Mouse (Mus musculus) liver, embryonic 14.5 days (tissue): ENCODE data around the gene Usp2. TPM values are rescaled to one million over a fixed set of nuclear protein-coding genes. Genes with fewer than 3 reads are reported as not detected.

Experiments used
- ATAC-seq: fragments of 200-750 bp; cut with Nextera tagmentation; 2 replicates; pipeline ENCODE4 v1.8.0; 2017; ENCODE audit warnings: moderate number of reproducible peaks, mild to moderate bottlenecking, moderate library complexity; ENCODE audit not compliant: insufficient read depth
- DNase-seq, 3 experiments: peaks; one replicate each; pipeline ENCODE4 v3.0.0-alpha.2; 2012 to 2013; ENCODE audit warnings: low read depth in 3 of 3, low spot score in 3 of 3
- H3K27ac ChIP-seq: fragments of 300-500 bp; sonication (generic); 2 replicates; pipeline ENCODE4 v1.5.1; 2014; ENCODE audit warnings: moderate library complexity, mild to moderate bottlenecking, control low read depth, inconsistent platforms
- H3K27me3 ChIP-seq: fragments of 300-500 bp; sonication (generic); 2 replicates; pipeline ENCODE4 v1.6.1; 2014; ENCODE audit warnings: mild to moderate bottlenecking, low read length, moderate library complexity; ENCODE audit not compliant: control insufficient read depth, insufficient read depth
- H3K36me3 ChIP-seq: fragments of 300-500 bp; sonication (generic); replicated peaks from 2 replicates; pipeline ENCODE4 v1.6.1; 2014; ENCODE audit warnings: low read depth; ENCODE audit not compliant: control insufficient read depth, insufficient read depth
- H3K4me1 ChIP-seq, 2 experiments: fragments of 200-500 bp in 1 of 2; fragments of 300-500 bp in 1 of 2; sonication (generic) in 1 of 2; replicated peaks; 2 replicates each; pipeline ENCODE4 v1.6.1; 2012 to 2014; ENCODE audit warnings: antibody characterized with exemption in 1 of 2, inconsistent platforms in 1 of 2, low read length in 1 of 2; ENCODE audit not compliant: control insufficient read depth in 2 of 2, insufficient read depth in 2 of 2
- H3K4me2 ChIP-seq: fragments of 300-500 bp; sonication (generic); 2 replicates; pipeline ENCODE4 v1.6.1; 2014; ENCODE audit warnings: low read depth, mild to moderate bottlenecking, control low read depth, moderate library complexity
- H3K4me3 ChIP-seq, 2 experiments: fragments of 200-500 bp in 1 of 2; fragments of 300-500 bp in 1 of 2; sonication (generic) in 1 of 2; 2 replicates each; pipeline ENCODE4 v1.5.1; 2012 to 2014; ENCODE audit warnings: low read depth in 2 of 2, low read length in 2 of 2, mild to moderate bottlenecking in 2 of 2, control low read depth in 1 of 2, inconsistent platforms in 1 of 2, moderate library complexity in 1 of 2; ENCODE audit not compliant: insufficient read depth in 1 of 2
- H3K9ac ChIP-seq: fragments of 300-500 bp; sonication (generic); replicated peaks from 2 replicates; pipeline ENCODE4 v1.6.1; 2014; ENCODE audit warnings: mild to moderate bottlenecking, control low read depth, moderate library complexity
- H3K9me3 ChIP-seq: fragments of 300-500 bp; sonication (generic); 2 replicates; pipeline ENCODE4 v1.6.1; 2016; ENCODE audit warnings: low read length, mixed read lengths; ENCODE audit not compliant: control insufficient read depth
- CTCF ChIP-seq: IDR thresholded peaks from 2 replicates; pipeline ENCODE4 v1.5.1; 2016; ENCODE audit warnings: antibody characterized with exemption, low read depth, control low read depth
- EP300 ChIP-seq: IDR thresholded peaks from 2 replicates; pipeline ENCODE4 v1.6.1; 2016; ENCODE audit warnings: antibody characterized with exemption, low read depth
- WGBS: fragments of 180-500 bp; shearing (Covaris S2); extraction: QIAGEN DNeasy Blood & Tissue Kit; methylation state at CpG from one replicate; pipeline ENCODE4 v1.1.7; 2014; ENCODE audit not compliant: insufficient replicate concordance; 5-methylcytosine and 5-hydroxymethylcytosine counted together
- polyA plus RNA-seq, 2 experiments: library from polyadenylated mRNA; depleted of rRNA in 1 of 2; stranded (reverse) in 1 of 2; unstranded in 1 of 2; fragments of >200 nt; fragmentation: Nextera tagmentation in 1 of 2; extraction: Ambion mirVana in 1 of 2; gene quantifications; 2 replicates each; pipeline versions ENCODE4 v1.2.1 to v1.2.3; 2012 to 2014

The Usp2 gene
- polyA plus RNA-seq, 2 experiments = 0.27 to 1.6 TPM

DNA sequence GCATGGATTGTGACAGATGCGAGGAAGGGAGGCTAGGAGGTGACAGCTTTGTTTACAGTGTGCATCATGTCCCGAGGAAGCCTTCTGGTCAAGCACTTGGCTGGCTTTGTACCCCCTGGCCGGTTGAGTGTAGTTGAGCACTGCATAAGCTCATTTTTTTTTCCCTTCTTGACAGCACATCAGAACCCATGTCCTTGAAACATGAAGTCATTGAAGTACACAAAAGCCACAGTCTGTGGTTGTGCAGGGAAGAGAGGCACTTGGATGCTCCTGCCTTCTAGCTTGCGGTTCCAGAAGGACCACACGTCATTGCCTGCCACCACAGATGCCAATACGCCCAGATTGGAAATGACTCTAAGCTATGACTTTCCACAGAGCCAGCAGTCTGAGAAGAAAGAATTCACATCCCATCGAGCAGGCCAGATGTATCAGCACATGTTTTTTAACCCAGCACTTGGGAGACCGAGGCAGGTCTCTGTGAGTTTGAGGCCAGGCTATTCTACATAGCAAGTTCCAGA is 53.2 kb downstream of the Usp2 start:
- Histone ChIP-seq H3K9ac (no peak overlapping the region), H3K36me3 (no peaks in the 10 kb centered on the region), H3K4me2 (no peak overlapping the region), H3K9me3 (no peaks in the 10 kb centered on the region), H3K27me3 (no peaks in the 10 kb centered on the region), H3K4me1 (no peaks in the 10 kb centered on the region; a peak in 1 of 4 replicates), H3K4me3 (no peak overlapping the region), H3K27ac (no peak overlapping the region)
- 60% methylated on average over 8 of the region's 8 CpGs for WGBS
- TF ChIP-seq EP300 = no peak
- no peak for TF ChIP-seq CTCF
- DNase-seq = no peak
- no peak for ATAC-seq

DNA sequence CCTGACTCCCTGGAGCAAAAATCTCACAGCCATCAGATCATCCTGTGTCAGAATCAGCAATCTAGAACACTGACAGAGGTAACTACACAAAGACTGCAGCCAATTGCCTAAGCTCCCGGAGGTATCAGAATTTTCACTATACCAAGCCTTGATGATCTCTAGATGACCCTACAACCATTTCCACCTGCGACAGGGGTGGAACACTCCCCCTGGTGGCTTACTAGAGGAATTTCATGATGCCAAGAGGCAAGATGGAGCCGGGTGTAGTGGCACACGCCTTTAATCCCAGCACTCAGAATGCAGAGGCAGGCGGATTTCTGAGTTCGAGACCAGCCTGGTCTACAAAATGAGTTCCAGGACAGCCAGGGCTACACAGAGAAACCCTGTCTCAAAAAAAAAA is 57.5 kb downstream of the Usp2 start:
- 0 out of 4 replicates have a peak, but pooled peaks cover 0 to 3% of the 10 kb centered on the region in 2 experiments for H3K4me1 ChIP-seq
- WGBS = 52% methylated on average over 6 of the region's 6 CpGs
- DNase-seq = no peak

DNA sequence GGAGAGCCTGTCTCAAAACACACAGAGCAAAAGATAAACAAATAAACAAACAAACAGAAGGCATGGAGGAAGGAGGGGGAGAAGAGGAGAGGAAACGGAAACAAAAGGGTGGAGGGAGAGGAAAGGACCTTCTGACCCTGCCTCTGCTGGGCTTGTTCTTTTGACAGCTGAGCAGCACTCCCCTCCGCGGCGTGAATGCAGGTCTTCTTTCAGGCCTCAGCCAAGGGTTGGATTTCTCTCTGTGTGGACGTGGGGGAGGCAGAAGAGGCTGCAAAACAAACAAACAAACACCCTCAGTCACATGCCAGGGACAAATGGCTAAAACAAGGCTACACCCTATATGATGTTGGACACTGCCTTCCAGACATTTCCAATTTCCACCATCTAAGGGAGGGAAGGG is 58.2 kb downstream of the Usp2 start:
- H3K4me1 ChIP-seq = peaks cover 0 to 6% of the 10 kb centered on the region in 2 experiments; a peak in 1 of 4 replicates
- WGBS = 60% methylated on average over 5 of the region's 5 CpGs
- ATAC-seq = no peak

More for the DNA sequence above, 57.5 kb downstream of the Usp2 start:
- no peak overlapping the region for H3K27ac ChIP-seq
- ATAC-seq = no peak
- no peaks in the 10 kb centered on the region for H3K36me3 ChIP-seq
- H3K27me3 ChIP-seq = peaks cover 4% of the 10 kb centered on the region; the same call in 1 of the 2 replicates
- H3K4me3 ChIP-seq = no peak overlapping the region
- peak; percentile 72 for TF ChIP-seq CTCF
- TF ChIP-seq EP300 = no peak
- H3K9me3 ChIP-seq = no peaks in the 10 kb centered on the region
- H3K4me2 ChIP-seq = no peak overlapping the region
- H3K9ac ChIP-seq = no peak overlapping the region

DNA sequence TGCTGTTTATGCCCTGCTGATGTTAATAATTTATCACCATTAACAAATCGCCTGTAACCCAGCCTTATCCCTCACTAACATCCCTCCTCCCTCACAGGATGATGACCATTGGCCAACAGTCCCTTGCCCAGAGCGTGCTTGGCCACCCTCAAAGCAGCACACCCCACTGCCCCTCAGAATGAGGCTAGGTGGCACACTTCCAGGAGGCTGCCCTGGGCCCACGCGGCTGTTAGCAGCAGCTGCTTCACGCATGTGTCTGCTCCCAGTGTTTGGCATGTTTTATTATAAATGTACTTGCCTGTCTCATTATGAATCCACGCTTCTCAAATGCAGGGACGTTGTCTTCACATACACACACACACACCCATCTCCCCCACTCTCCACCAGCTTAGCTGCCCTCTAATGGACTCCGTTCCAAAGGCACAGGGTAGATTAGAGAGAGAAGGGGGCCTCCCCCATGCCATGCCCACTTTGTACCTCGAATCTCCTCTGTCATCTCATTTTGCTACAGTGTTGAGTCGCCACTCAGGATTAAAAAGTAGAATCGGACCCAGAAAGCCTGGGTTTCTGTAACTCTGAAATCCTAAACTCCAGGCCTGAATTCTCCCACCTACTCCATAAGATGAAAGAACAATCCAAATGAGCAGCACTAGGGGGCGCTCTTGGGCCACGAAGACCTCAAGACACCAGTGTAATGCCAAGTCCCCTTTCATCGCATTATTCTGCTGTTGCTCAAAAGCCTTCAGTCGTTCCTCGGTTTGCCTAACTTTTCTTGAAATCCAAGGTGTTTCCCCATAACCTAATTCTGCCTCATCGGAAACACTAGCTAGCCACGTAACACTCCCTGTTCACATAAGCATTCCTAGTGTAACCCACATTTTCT is 59.0 kb downstream of the Usp2 start:
- Histone ChIP-seq H3K4me2 (peak overlapping the region; percentile 44), H3K4me3 (0 out of 4 replicates have a peak overlapping the region, but pooled peaks of 1 of the 2 experiments have one; percentile 12), H3K9ac (no peak overlapping the region; the same call in 1 of the 2 replicates), H3K27ac (no peak overlapping the region), H3K27me3 (peaks cover 18% of the 10 kb centered on the region), H3K4me1 (peaks cover 0 to 8% of the 10 kb centered on the region in 2 experiments; a peak in 1 of 4 replicates), H3K36me3 (no peaks in the 10 kb centered on the region), H3K9me3 (no peaks in the 10 kb centered on the region)
- ATAC-seq = no peak
- DNase-seq = peak; percentile 56 to 72 (median 60)
- WGBS = 29% methylated on average over 18 of the region's 18 CpGs
- no peak for TF ChIP-seq EP300
- TF ChIP-seq CTCF = peak; percentile 88

More for the DNA sequence above, 58.2 kb downstream of the Usp2 start:
- Histone ChIP-seq H3K4me3 (no peak overlapping the region), H3K27ac (no peak overlapping the region), H3K27me3 (peaks cover 11% of the 10 kb centered on the region), H3K9me3 (no peaks in the 10 kb centered on the region), H3K36me3 (no peaks in the 10 kb centered on the region), H3K4me2 (no peak overlapping the region), H3K9ac (no peak overlapping the region)
- TF ChIP-seq CTCF (no peak), EP300 (no peak)
- DNase-seq = no peak

DNA sequence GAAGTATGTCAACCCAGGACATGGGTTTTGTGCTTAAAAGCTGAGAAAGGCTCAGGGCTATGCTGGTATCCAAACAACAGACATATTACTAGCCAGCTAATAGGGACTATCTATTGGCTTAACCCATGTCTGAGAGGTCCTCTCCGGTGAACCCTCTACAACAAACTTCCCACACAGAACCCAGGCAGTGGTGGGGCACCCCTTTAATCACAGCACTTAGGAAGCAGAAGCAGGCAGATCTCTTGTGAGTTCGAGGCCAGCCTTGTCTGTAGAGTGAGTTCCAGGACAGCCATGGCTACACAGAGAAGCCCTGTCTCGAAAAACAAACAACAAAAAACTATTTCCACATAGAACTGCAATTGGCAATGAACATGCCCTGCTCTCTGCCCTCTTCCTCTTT is 59.9 kb downstream of the Usp2 start:
- Histone ChIP-seq H3K4me3 (no peak overlapping the region), H3K4me1 (peaks cover 0 to 8% of the 10 kb centered on the region in 2 experiments; a peak in 1 of 4 replicates), H3K27ac (no peak overlapping the region), H3K9ac (no peak overlapping the region), H3K4me2 (no peak overlapping the region), H3K27me3 (peaks cover 28% of the 10 kb centered on the region), H3K9me3 (no peaks in the 10 kb centered on the region), H3K36me3 (no peaks in the 10 kb centered on the region)
- DNase-seq = no peak
- TF ChIP-seq CTCF (no peak), EP300 (no peak)
- 66% methylated on average over 3 of the region's 3 CpGs for WGBS
- ATAC-seq = no peak
